Mouse (Mus musculus) large intestine, adult 2 months (tissue): Measurements from ENCODE around the gene Klk1b16. TPM values are rescaled to one million over a fixed set of nuclear protein-coding genes. Genes with fewer than 3 reads are reported as not detected.
"Not testable (repeated sequence)": the region's sequence is repeated elsewhere in the genome, so short reads cannot be mapped to it uniquely, and the experiment has no call there.

Source experiments
- DNase-seq: peaks from one replicate; pipeline ENCODE4 v3.0.0-alpha.2; 2012; ENCODE audit warnings: low read depth, low spot score
- WGBS: fragments of 180-500 bp; shearing (Covaris S2); methylation state at CpG from one replicate; pipeline ENCODE4 v1.1.7; 2018; 5-methylcytosine and 5-hydroxymethylcytosine counted together
- polyA plus RNA-seq: library from polyadenylated mRNA; depleted of rRNA; stranded (reverse); fragments of >200 nt; gene quantifications from 2 replicates; pipeline ENCODE4 v1.2.3, GENCODE M21; 2012; rRNA removed

Gene Klk1b16
- polyA plus RNA-seq: not detected in 2 replicates

DNA sequence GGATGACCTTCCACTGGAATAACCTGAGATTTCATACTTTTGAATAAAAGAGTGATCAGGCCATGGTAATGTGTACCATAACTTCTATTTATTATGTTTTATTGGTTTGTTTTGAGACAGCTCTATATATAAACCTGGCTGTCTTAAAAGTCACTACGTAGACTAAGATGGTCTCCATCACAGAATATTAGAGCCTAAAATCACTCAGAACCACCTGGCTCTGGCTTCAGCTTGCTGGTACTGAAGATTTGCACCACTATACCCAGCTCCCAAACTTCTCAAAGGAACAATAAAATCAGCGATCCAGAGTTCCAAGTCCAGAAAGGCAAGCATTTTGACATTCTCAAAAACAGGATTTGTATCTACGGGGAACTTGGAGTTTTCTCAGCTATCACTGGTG lies at the start of gene Klk1b16:
Klk1b16 (plus strand) TSS at position 301 of the 400 bp plus-strand sequence.
- no peak for DNase-seq
- 87% methylated on average over 3 of the region's 3 CpGs for WGBS

GRCm38 (mm10) chr7:44096111-44096510 lies 40.5 kb upstream of the Klk1b16 start:
- 86% methylated on average over 1 of the region's 1 CpGs for WGBS
- no peak for DNase-seq

GRCm38 (mm10) chr7:44102028-44102427 lies 34.5 kb upstream of the Klk1b16 start, which contains the start of gene Klk1b21:
Klk1b21 (plus strand) TSS chr7:44102328.
- WGBS: 32% methylated on average over 3 of the region's 3 CpGs
- not testable (repeated sequence) for DNase-seq

- WGBS: 56% methylated on average over 4 of the region's 4 CpGs
- no peak for DNase-seq
These were observed 24.2 kb upstream of the Klk1b16 start, which contains the start of gene Klk1b22 for GRCm38 (mm10) chr7:44112373-44112772. Klk1b22 (plus strand) TSS chr7:44112673.

GRCm38 (mm10) chr7:44123445-44123844 lies 13.1 kb upstream of the Klk1b16 start:
- WGBS: 93% methylated on average over 6 of the region's 6 CpGs
- DNase-seq: no peak

GRCm38 (mm10) chr7:44179299-44180045 lies 42.9 kb downstream of the Klk1b16 start:
- WGBS: 26% methylated on average over 9 of the region's 9 CpGs
- DNase-seq: no peak

GRCm38 (mm10) chr7:44186516-44186915 lies 49.9 kb downstream of the Klk1b16 start:
- WGBS: 18% methylated on average over 8 of the region's 8 CpGs
- not testable (repeated sequence) for DNase-seq

DNA sequence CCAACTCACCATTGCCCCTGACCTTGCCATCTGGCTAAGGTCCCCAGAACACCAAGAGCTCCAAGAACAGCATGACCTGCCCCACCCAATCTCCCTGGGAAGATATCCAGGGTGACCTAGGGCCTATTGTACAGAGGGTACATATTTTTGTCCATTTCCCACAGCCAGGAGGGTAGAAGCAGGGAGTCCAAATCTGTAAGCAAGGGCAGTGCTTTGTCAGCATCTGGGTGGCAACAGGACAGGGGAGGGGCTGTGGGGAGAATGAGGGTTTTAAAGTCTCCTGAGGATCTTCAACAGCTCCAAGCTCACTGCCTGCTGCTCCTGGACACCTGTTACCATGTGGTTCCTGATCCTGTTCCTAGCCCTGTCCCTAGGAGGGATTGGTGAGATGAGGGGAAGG lies 51.4 kb downstream of the Klk1b16 start, which contains the start of gene Klk1b24:
Klk1b24 (plus strand) TSS at position 301 of the 400 bp plus-strand sequence.
- not testable (repeated sequence) for DNase-seq

Other genes starting within 250 kb of the Klk1b16 start
- gene Klk15, start 203.0 kb upstream of the Klk1b16 start, polyA plus RNA-seq: not detected in 2 replicates
- gene Klk1b8, start 186.1 kb upstream of the Klk1b16 start, polyA plus RNA-seq: not detected in 2 replicates
- gene Klk1b1, start 170.0 kb upstream of the Klk1b16 start, polyA plus RNA-seq: not detected in 2 replicates
- gene Klk1b9, start 160.7 kb upstream of the Klk1b16 start, polyA plus RNA-seq: not detected in 2 replicates
- gene Klk1b11, start 140.9 kb upstream of the Klk1b16 start, polyA plus RNA-seq: not detected in 2 replicates
- gene Klk1b26, start 124.6 kb upstream of the Klk1b16 start, polyA plus RNA-seq: not detected in 2 replicates
- 0.62 and 0.71 TPM in 2 replicates for gene Klk1b27, start 84.5 kb upstream of the Klk1b16 start, polyA plus RNA-seq
- not detected in 2 replicates for gene Klk1b21, start 34.4 kb upstream of the Klk1b16 start, polyA plus RNA-seq
- gene Klk1b22, start 24.1 kb upstream of the Klk1b16 start, polyA plus RNA-seq: 2.6 and 4.9 TPM in 2 replicates
- gene Klk1b24, start 51.5 kb downstream of the Klk1b16 start, polyA plus RNA-seq: 0.10 TPM in 1 of 2 replicates, not detected in the other
- gene Klk1b3, start 61.4 kb downstream of the Klk1b16 start, polyA plus RNA-seq: 0.12 and 0.18 TPM in 2 replicates
- not detected in 2 replicates for gene Klk1b4, start 70.7 kb downstream of the Klk1b16 start, polyA plus RNA-seq
- gene Klk1b5, start 79.2 kb downstream of the Klk1b16 start, polyA plus RNA-seq: 0.06 and 0.12 TPM in 2 replicates
- gene Klk1, start 88.6 kb downstream of the Klk1b16 start, polyA plus RNA-seq: 389 and 435 TPM in 2 replicates
- gene Gm36864, start 99.4 kb downstream of the Klk1b16 start, polyA plus RNA-seq: 0.06 TPM in 1 of 2 replicates, not detected in the other
- gene 1700028J19Rik, start 109.9 kb downstream of the Klk1b16 start, polyA plus RNA-seq: 1.3 and 2.1 TPM in 2 replicates
- 57.0 and 72.3 TPM in 2 replicates for gene 2410002F23Rik, start 110.0 kb downstream of the Klk1b16 start, polyA plus RNA-seq
- not detected in 2 replicates for gene Acp4, start 120.6 kb downstream of the Klk1b16 start, polyA plus RNA-seq
- gene Gm15517, start 124.7 kb downstream of the Klk1b16 start, polyA plus RNA-seq: not detected in 2 replicates
- 1.2 and 1.4 TPM in 2 replicates for gene Clec11a, start 170.1 kb downstream of the Klk1b16 start, polyA plus RNA-seq
- gene Shank1, start 173.5 kb downstream of the Klk1b16 start, polyA plus RNA-seq: 0.48 TPM in 2 replicates
- gene Syt3, start 247.3 kb downstream of the Klk1b16 start, polyA plus RNA-seq: 0.78 and 0.92 TPM in 2 replicates
- gene 1700008O03Rik, start 249.1 kb downstream of the Klk1b16 start, polyA plus RNA-seq: 0.95 and 0.99 TPM in 2 replicates